Mouse (Mus musculus) liver (tissue): Measurements from ENCODE around the gene Six3.

Source experiments
- DNase-seq: peaks from one replicate; pipeline ENCODE4 v3.0.0-alpha.2; 2020; ENCODE audit warnings: mixed read lengths

Gene Six3

GRCm38 (mm10) chr17:85612526-85613265 lies 712 bp upstream of the Six3 start:
- DNase-seq, result no peak

- no peak for DNase-seq
Observed at GRCm38 (mm10) chr17:85614011-85614721, 758 bp downstream of the Six3 start.

GRCm38 (mm10) chr17:85614722-85615331 lies 1.4 kb downstream of the Six3 start:
- no peak for DNase-seq

GRCm38 (mm10) chr17:85615586-85615985 lies 2.2 kb downstream of the Six3 start:
- no peak for DNase-seq

GRCm38 (mm10) chr17:85616526-85617500 lies 3.4 kb downstream of the Six3 start:
- no peak for DNase-seq

GRCm38 (mm10) chr17:85617566-85618358 lies 4.4 kb downstream of the Six3 start:
- no peak for DNase-seq

GRCm38 (mm10) chr17:85618359-85619112 lies 5.1 kb downstream of the Six3 start:
- no peak for DNase-seq

GRCm38 (mm10) chr17:85619113-85620085 lies 6.0 kb downstream of the Six3 start:
- no peak for DNase-seq

GRCm38 (mm10) chr17:85620086-85620481 lies 6.7 kb downstream of the Six3 start:
- no peak for DNase-seq

- DNase-seq, result no peak
Observed at GRCm38 (mm10) chr17:85620680-85621504, 7.5 kb downstream of the Six3 start.

- no peak for DNase-seq
Observed at GRCm38 (mm10) chr17:85621505-85622310, 8.3 kb downstream of the Six3 start.

GRCm38 (mm10) chr17:85622493-85623157 lies 9.2 kb downstream of the Six3 start:
- no peak for DNase-seq

GRCm38 (mm10) chr17:85623161-85624050 lies 10.0 kb downstream of the Six3 start:
- no peak for DNase-seq

- DNase-seq, result no peak
Observed at GRCm38 (mm10) chr17:85624051-85624420, 10.6 kb downstream of the Six3 start.

GRCm38 (mm10) chr17:85624981-85625940 lies 11.9 kb downstream of the Six3 start:
- DNase-seq, result no peak
